Mouse (Mus musculus): Measurements from ENCODE around the gene Diaph3. TPM values are rescaled to one million over a fixed set of nuclear protein-coding genes. Genes with fewer than 3 reads are reported as not detected.
"Not testable (repeated sequence)": the region's sequence is repeated elsewhere in the genome, so short reads cannot be mapped to it uniquely, and the experiment has no call there.

The Diaph3 gene
- polyA plus RNA-seq, 1 experiment from 2014 or later = 13.1 TPM

- 0 out of 2 replicates have a peak, but pooled peaks have one; percentile 49 for ATAC-seq (replicated peaks; ENCODE audit: low FRiP score)
- no peak overlapping the region for H3K4me3 ChIP-seq (replicated peaks)
- no peaks in the 10 kb centered on the region for H3K9me3 ChIP-seq (replicated peaks)
- no peak overlapping the region for H3K9ac ChIP-seq
- H3K27ac ChIP-seq = no peak overlapping the region
- no peak overlapping the region for H3K4me2 ChIP-seq
- WGBS = 91% methylated on average over 15 of the region's 15 CpGs
- H3K4me1 ChIP-seq = 0 out of 2 replicates have a peak, but pooled peaks cover 7% of the 10 kb centered on the region
- H3K27me3 ChIP-seq = no peaks in the 10 kb centered on the region
- no peaks in the 10 kb centered on the region for H3K36me3 ChIP-seq
Observed at GRCm38 (mm10) chr14:87123091-87123490, 17.9 kb downstream of the Diaph3 start.

DNA sequence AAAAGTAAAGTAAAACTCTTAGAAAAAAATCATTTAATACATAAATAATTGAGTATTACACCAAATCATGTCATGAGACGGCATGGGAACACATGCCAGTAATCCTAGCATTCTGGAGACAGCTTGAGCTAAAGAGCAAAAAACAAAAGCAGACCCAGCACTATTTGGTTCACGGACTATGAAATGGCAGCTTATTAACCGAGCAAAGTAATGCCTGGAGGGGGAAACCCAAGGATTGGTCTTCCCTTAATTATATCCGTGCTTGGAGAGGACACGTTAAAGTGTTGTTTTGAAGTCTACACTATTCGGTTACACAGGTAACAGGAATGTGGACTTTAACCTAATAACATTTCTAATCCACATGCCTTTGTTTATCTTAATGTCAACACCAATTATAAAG lies 19.2 kb downstream of the Diaph3 start:
- Histone ChIP-seq H3K4me1 (0 out of 2 replicates have a peak, but pooled peaks cover 7% of the 10 kb centered on the region), H3K27ac (no peak overlapping the region), H3K4me3 (replicated peaks) (no peak overlapping the region), H3K36me3 (no peaks in the 10 kb centered on the region), H3K27me3 (no peaks in the 10 kb centered on the region), H3K4me2 (no peak overlapping the region), H3K9ac (no peak overlapping the region), H3K9me3 (replicated peaks) (no peaks in the 10 kb centered on the region)
- WGBS = 43% methylated on average over 6 of the region's 6 CpGs
- ATAC-seq (replicated peaks; ENCODE audit: low FRiP score) = no peak

DNA sequence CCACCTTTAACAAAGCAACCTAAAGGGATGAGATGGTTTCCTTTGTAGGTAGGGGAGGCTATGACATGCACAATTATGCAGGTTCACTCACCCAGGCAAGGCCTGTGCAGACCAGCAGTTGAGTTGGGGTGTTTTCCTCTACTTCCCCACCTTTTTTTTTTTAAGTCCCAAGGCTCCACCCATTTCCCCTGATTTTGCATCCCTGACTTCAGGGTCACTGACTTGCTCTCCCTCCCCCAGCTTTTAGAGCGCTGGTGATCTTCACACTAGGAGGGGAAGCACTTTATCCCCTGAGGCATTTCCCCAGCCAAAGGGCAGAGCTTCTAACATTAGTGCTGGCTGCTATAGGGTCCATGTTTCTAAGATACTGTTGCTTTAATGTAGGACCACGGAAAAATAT lies 30.4 kb downstream of the Diaph3 start:
- peaks cover 9% of the 10 kb centered on the region; the same call in 1 of the 2 replicates for H3K4me1 ChIP-seq
- no peak overlapping the region for H3K4me2 ChIP-seq
- ATAC-seq (replicated peaks; ENCODE audit: low FRiP score) = no peak
- H3K27me3 ChIP-seq = no peaks in the 10 kb centered on the region
- 23% methylated on average over 2 of the region's 2 CpGs for WGBS
- H3K27ac ChIP-seq = no peak overlapping the region
- H3K9ac ChIP-seq = no peak overlapping the region
- no peaks in the 10 kb centered on the region for H3K9me3 ChIP-seq (replicated peaks)
- H3K4me3 ChIP-seq (replicated peaks) = no peak overlapping the region
- no peaks in the 10 kb centered on the region for H3K36me3 ChIP-seq

- H3K9me3 ChIP-seq (replicated peaks) = no peaks in the 10 kb centered on the region
- no peaks in the 10 kb centered on the region for H3K36me3 ChIP-seq
- H3K4me2 ChIP-seq = no peak overlapping the region
- ATAC-seq (replicated peaks; ENCODE audit: low FRiP score) = no peak
- no peaks in the 10 kb centered on the region for H3K27me3 ChIP-seq
- 78% methylated on average over 1 of the region's 1 CpGs for WGBS
- H3K9ac ChIP-seq = no peak overlapping the region
- H3K27ac ChIP-seq = no peak overlapping the region
- H3K4me3 ChIP-seq (replicated peaks) = no peak overlapping the region
- H3K4me1 ChIP-seq = no peaks in the 10 kb centered on the region
Observed at GRCm38 (mm10) chr14:87099380-87100088, 41.5 kb downstream of the Diaph3 start.

DNA sequence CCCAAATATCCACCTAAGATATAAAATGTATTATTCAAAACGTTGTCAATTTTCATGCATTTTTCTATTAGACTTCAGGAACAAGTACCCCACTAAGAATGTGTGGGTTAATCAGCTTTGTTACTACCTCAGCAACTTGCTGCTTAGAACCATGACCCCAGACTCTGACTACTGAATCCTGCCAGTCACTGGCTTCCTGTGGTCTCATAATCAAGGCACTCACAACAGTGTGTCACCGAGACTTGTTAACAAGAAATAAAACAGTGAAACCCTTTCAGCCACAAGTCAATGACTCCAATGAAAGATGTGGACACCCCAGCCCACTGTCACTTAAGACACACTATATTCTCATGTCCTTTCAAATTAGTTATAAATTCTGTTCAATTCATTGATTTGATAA lies 42.9 kb downstream of the Diaph3 start:
- Histone ChIP-seq H3K4me2 (no peak overlapping the region), H3K4me3 (replicated peaks) (no peak overlapping the region), H3K4me1 (no peaks in the 10 kb centered on the region), H3K36me3 (no peaks in the 10 kb centered on the region), H3K27me3 (no peaks in the 10 kb centered on the region), H3K27ac (no peak overlapping the region), H3K9me3 (replicated peaks) (no peaks in the 10 kb centered on the region), H3K9ac (no peak overlapping the region)
- WGBS = 76% methylated on average over 2 of the region's 2 CpGs
- no peak for ATAC-seq (replicated peaks; ENCODE audit: low FRiP score)

DNA sequence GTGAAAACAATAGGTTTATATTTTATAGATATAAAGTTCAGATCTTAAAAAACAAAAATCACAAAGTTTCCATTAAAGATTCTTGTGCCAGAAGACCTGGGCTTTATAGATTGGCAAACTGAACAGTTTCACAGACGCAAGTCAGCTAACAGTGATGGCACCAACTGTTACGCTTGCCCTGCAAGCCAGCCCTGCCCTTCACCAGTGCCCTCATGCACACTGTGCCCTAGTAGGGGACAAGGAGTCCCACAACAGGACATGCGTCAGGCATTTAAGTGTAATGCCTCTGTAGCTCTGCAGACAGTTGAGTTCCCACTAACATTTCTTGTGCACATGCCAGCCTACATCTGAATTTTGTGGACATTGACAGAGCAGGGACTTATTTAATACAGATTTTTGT lies 49.5 kb downstream of the Diaph3 start:
- no peak for ATAC-seq (replicated peaks; ENCODE audit: low FRiP score)
- H3K9me3 ChIP-seq (replicated peaks) = no peaks in the 10 kb centered on the region

GRCm38 (mm10) chr14:87091108-87091507 lies 49.9 kb downstream of the Diaph3 start:
- 60% methylated on average over 5 of the region's 5 CpGs for WGBS
- Histone ChIP-seq H3K27ac (no peak overlapping the region), H3K4me3 (replicated peaks) (no peak overlapping the region), H3K9me3 (replicated peaks) (no peaks in the 10 kb centered on the region), H3K4me1 (no peaks in the 10 kb centered on the region), H3K27me3 (no peaks in the 10 kb centered on the region), H3K9ac (no peak overlapping the region), H3K4me2 (no peak overlapping the region), H3K36me3 (no peaks in the 10 kb centered on the region)
- ATAC-seq (replicated peaks; ENCODE audit: low FRiP score) = no peak

More for the DNA sequence above, 49.5 kb downstream of the Diaph3 start:
- no peaks in the 10 kb centered on the region for H3K27me3 ChIP-seq
- no peaks in the 10 kb centered on the region for H3K36me3 ChIP-seq
- no peak overlapping the region for H3K4me3 ChIP-seq (replicated peaks)
- WGBS = 91% methylated on average over 3 of the region's 3 CpGs
- no peaks in the 10 kb centered on the region for H3K4me1 ChIP-seq
- no peak overlapping the region for H3K4me2 ChIP-seq
- no peak overlapping the region for H3K27ac ChIP-seq
- H3K9ac ChIP-seq = no peak overlapping the region

DNA sequence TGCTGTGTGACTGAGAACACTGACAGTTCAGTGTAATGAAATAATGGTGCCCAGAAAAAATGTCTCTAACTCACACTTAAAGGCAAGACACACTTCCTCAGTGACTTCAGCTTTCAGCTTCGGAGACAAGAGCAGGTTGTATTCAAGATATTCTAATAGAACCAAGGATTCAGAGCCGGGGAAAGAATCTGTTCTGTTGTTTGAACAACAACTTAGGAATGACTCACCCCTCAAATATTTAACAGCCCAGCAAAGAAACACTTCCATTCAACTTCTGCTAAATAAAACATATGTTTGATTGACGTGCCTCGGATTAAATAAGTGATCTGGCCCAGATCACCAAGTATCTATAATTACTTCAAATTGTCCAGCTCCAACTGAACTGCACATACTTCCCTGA lies 52.1 kb downstream of the Diaph3 start:
- ATAC-seq (replicated peaks; ENCODE audit: low FRiP score) = no peak
- Histone ChIP-seq H3K9ac (no peak overlapping the region), H3K36me3 (no peaks in the 10 kb centered on the region), H3K27ac (no peak overlapping the region), H3K27me3 (no peaks in the 10 kb centered on the region), H3K4me2 (no peak overlapping the region), H3K4me1 (no peaks in the 10 kb centered on the region), H3K9me3 (replicated peaks) (no peaks in the 10 kb centered on the region), H3K4me3 (replicated peaks) (no peak overlapping the region)
- 86% methylated on average over 4 of the region's 4 CpGs for WGBS

DNA sequence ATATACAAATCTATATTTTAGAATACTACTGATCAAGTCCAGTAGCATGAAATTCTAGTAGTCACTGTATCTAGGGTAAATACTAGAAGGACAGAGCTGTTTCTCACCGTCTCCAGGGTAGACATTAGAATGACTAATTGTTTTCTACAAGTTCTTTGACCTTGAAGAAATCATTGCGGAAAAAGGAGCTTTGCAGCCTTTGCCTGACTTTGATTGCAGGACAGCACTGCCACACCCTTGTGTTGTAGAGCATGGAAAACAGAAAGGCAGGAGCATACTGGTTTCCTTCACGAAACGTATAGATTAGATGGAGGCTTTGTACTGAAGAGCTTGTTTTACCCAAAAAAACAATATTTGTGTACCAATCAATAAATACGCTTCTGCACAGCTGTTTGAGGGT lies 52.6 kb downstream of the Diaph3 start:
- ATAC-seq (replicated peaks; ENCODE audit: low FRiP score) = no peak
- Histone ChIP-seq H3K27ac (no peak overlapping the region), H3K4me2 (no peak overlapping the region), H3K4me1 (no peaks in the 10 kb centered on the region), H3K36me3 (no peaks in the 10 kb centered on the region), H3K9me3 (replicated peaks) (no peaks in the 10 kb centered on the region), H3K4me3 (replicated peaks) (no peak overlapping the region), H3K9ac (no peak overlapping the region), H3K27me3 (no peaks in the 10 kb centered on the region)
- 62% methylated on average over 5 of the region's 5 CpGs for WGBS

- 88% methylated on average over 1 of the region's 1 CpGs for WGBS
- Histone ChIP-seq H3K27ac (no peak overlapping the region), H3K4me1 (no peaks in the 10 kb centered on the region), H3K27me3 (no peaks in the 10 kb centered on the region), H3K4me2 (no peak overlapping the region), H3K9ac (no peak overlapping the region), H3K4me3 (replicated peaks) (no peak overlapping the region), H3K36me3 (no peaks in the 10 kb centered on the region), H3K9me3 (replicated peaks) (no peaks in the 10 kb centered on the region)
- no peak for ATAC-seq (replicated peaks; ENCODE audit: low FRiP score)
Observed at GRCm38 (mm10) chr14:87087996-87088395, 53.0 kb downstream of the Diaph3 start.

DNA sequence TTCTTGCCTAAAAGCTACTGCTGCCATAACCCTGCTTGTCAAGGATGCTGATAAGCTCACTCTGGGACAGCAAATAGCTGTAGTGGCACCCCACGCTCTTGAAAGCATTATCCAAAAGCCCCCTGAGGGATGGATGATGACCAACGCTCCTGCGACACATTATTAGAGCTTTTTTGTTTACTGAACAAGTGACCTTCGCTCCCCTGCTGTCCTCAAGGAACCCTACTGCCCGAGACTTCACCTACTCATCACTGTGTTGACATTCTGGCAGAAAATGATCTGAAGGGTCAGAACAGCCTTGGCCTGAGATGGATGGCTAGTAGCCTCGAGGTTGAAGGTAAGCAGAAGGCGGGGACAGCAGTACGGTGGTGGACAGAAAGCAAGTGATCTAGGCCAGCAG lies 56.1 kb downstream of the Diaph3 start:
- WGBS = 76% methylated on average over 8 of the region's 8 CpGs
- ATAC-seq (replicated peaks; ENCODE audit: low FRiP score) = not testable (repeated sequence)

GRCm38 (mm10) chr14:87083911-87084310 lies 57.1 kb downstream of the Diaph3 start:
- Histone ChIP-seq H3K4me2 (no peak overlapping the region), H3K9me3 (replicated peaks) (no peaks in the 10 kb centered on the region), H3K9ac (no peak overlapping the region), H3K27me3 (no peaks in the 10 kb centered on the region), H3K36me3 (no peaks in the 10 kb centered on the region), H3K27ac (no peak overlapping the region), H3K4me3 (replicated peaks) (no peak overlapping the region), H3K4me1 (no peaks in the 10 kb centered on the region)
- WGBS = 73% methylated on average over 6 of the region's 6 CpGs
- ATAC-seq (replicated peaks; ENCODE audit: low FRiP score) = no peak

More for the DNA sequence above, 56.1 kb downstream of the Diaph3 start:
- H3K27me3 ChIP-seq; H3K4me2 ChIP-seq; H3K9ac ChIP-seq; H3K9me3 ChIP-seq (replicated peaks); H3K4me3 ChIP-seq (replicated peaks); H3K36me3 ChIP-seq; H3K4me1 ChIP-seq; H3K27ac ChIP-seq: not testable (repeated sequence)

- no peaks in the 10 kb centered on the region for H3K4me1 ChIP-seq
- no peaks in the 10 kb centered on the region for H3K27me3 ChIP-seq
- H3K27ac ChIP-seq = no peak overlapping the region
- H3K4me3 ChIP-seq (replicated peaks) = no peak overlapping the region
- H3K9me3 ChIP-seq (replicated peaks) = no peaks in the 10 kb centered on the region
- WGBS = 71% methylated on average over 2 of the region's 2 CpGs
- no peak overlapping the region for H3K4me2 ChIP-seq
- no peak overlapping the region for H3K9ac ChIP-seq
- no peak for ATAC-seq (replicated peaks; ENCODE audit: low FRiP score)
- no peaks in the 10 kb centered on the region for H3K36me3 ChIP-seq
Observed at GRCm38 (mm10) chr14:87079725-87080124, 61.3 kb downstream of the Diaph3 start.

All from kidney, embryonic 15.5 days (tissue).